Mouse (Mus musculus): Measurements from ENCODE around the gene Rap2b. TPM values are rescaled to one million over a fixed set of nuclear protein-coding genes. Genes with fewer than 3 reads are reported as not detected.

The Rap2b gene
- polyA plus RNA-seq, 1 experiment from 2014 or later: 12.2 TPM

DNA sequence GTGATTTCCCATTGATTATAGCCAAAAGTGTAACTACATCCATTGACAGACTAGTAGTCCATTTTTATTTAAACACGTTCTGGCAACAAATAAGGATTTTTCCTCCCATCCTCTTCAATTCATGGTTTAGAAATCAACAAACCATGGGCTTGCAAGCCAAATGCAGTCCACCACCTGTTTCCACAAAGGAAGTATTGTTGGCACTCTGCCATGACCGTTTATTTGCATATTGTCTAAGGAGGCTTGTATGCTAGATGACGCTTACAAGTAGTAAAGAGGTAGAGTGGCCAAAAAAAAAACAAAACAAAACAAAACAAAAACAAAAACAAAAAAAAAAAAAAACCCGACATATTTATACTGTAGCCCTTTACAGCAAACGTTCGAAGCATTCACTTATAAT, 3.3 kb upstream of the Rap2b start:
- no peak for ATAC-seq (ENCODE audit: insufficient number of reproducible peaks, insufficient read depth, low FRiP score, low TSS enrichment, low read depth)
- no peak overlapping the region for H3K9ac ChIP-seq (replicated peaks)
- WGBS: 76% methylated on average over 6 of the region's 6 CpGs
- H3K27me3 ChIP-seq: no peaks in the 10 kb centered on the region
- peaks cover 4% of the 10 kb centered on the region; the same call in 1 of the 2 replicates for H3K4me1 ChIP-seq (replicated peaks)
- H3K4me3 ChIP-seq (replicated peaks): no peak overlapping the region
- no peaks in the 10 kb centered on the region for H3K9me3 ChIP-seq
- no peak overlapping the region for H3K4me2 ChIP-seq
- no peaks in the 10 kb centered on the region for H3K36me3 ChIP-seq
- no peak overlapping the region for H3K27ac ChIP-seq

GRCm38 (mm10) chr3:61358756-61359293, 2.6 kb upstream of the Rap2b start:
- Histone ChIP-seq H3K27me3 (no peaks in the 10 kb centered on the region), H3K27ac (no peak overlapping the region), H3K4me3 (replicated peaks) (no peak overlapping the region), H3K9ac (replicated peaks) (no peak overlapping the region), H3K4me2 (no peak overlapping the region), H3K9me3 (no peaks in the 10 kb centered on the region), H3K36me3 (no peaks in the 10 kb centered on the region), H3K4me1 (replicated peaks) (peaks cover 4% of the 10 kb centered on the region; the same call in 1 of the 2 replicates)
- WGBS: 35% methylated on average over 7 of the region's 7 CpGs
- ATAC-seq (ENCODE audit: insufficient number of reproducible peaks, insufficient read depth, low FRiP score, low TSS enrichment, low read depth): no peak

- 6% methylated on average over 9 of the region's 9 CpGs for WGBS
- Histone ChIP-seq H3K27me3 (no peaks in the 10 kb centered on the region), H3K36me3 (no peaks in the 10 kb centered on the region), H3K4me3 (replicated peaks) (peak overlapping the region; percentile 83), H3K4me1 (replicated peaks) (peaks cover 9% of the 10 kb centered on the region; the same call in 1 of the 2 replicates), H3K4me2 (peak overlapping the region; percentile 82), H3K9me3 (no peaks in the 10 kb centered on the region), H3K9ac (replicated peaks) (peak overlapping the region; percentile 54), H3K27ac (peak overlapping the region; percentile 88)
- no peak for ATAC-seq (ENCODE audit: insufficient number of reproducible peaks, insufficient read depth, low FRiP score, low TSS enrichment, low read depth)
Measured at GRCm38 (mm10) chr3:61362821-61363160, 1.4 kb downstream of the Rap2b start.

DNA sequence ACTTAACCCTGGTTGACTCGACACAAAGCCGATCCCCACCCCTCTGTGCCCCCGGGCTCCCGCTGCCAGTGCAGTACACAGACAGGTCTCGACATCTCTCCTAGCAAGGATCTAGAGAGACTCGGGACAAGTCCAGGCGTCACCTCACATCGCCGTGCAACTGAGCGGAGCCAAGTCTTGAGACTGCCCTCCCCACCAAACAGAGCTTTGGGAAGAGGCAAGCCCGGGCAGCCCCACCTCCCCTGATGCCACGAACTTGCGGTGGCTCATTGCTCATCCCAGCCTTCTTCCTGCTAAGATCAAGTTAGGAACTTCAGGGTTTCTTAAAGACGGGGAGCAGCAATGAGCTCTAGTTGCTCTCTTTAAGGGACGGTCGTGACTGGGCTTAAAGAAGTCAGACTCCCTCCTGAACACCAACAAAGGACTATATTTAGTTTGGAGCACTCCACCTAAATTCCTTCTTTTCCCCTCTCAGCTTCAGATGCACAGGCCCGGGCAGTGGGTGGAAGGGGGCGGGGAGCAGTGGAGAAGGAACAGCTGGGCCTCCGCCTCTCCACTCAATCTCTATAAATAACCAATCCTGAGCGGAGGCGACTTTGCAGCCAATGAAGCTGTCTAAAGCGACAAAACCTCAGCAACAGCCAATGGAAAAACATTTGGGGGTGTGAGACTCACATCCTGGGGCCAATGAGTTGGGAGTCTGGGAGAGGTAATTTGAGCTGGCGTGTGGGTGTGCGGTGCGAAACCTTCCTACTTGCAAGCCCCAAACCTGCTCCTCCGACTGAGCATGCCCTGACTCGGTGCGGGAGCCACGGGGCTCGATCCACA, 1.9 kb downstream of the Rap2b start:
- H3K27ac ChIP-seq: peak overlapping the region; percentile 88
- H3K4me2 ChIP-seq: peak overlapping the region; percentile 82
- WGBS: 0% methylated on average over 30 of the region's 30 CpGs
- H3K27me3 ChIP-seq: no peaks in the 10 kb centered on the region
- H3K9me3 ChIP-seq: no peaks in the 10 kb centered on the region
- peak; percentile 97 for ATAC-seq (ENCODE audit: insufficient number of reproducible peaks, insufficient read depth, low FRiP score, low TSS enrichment, low read depth)
- H3K4me1 ChIP-seq (replicated peaks): peaks cover 9% of the 10 kb centered on the region; the same call in 1 of the 2 replicates
- peak overlapping the region; percentile 83 for H3K4me3 ChIP-seq (replicated peaks)
- H3K36me3 ChIP-seq: no peaks in the 10 kb centered on the region
- peak overlapping the region; percentile 80 for H3K9ac ChIP-seq (replicated peaks)

GRCm38 (mm10) chr3:61363989-61364660, 2.7 kb downstream of the Rap2b start:
- Histone ChIP-seq H3K4me3 (replicated peaks) (peak overlapping the region; percentile 83), H3K9ac (replicated peaks) (peak overlapping the region; percentile 80), H3K27me3 (no peaks in the 10 kb centered on the region), H3K9me3 (no peaks in the 10 kb centered on the region), H3K27ac (peak overlapping the region; percentile 83), H3K4me1 (replicated peaks) (peaks cover 5% of the 10 kb centered on the region; the same call in 1 of the 2 replicates), H3K4me2 (peak overlapping the region; percentile 82), H3K36me3 (no peaks in the 10 kb centered on the region; the same call in 1 of the 2 replicates)
- peak; percentile 86 for ATAC-seq (ENCODE audit: insufficient number of reproducible peaks, insufficient read depth, low FRiP score, low TSS enrichment, low read depth)
- WGBS: under 1% methylated on average over 51 of the region's 51 CpGs

DNA sequence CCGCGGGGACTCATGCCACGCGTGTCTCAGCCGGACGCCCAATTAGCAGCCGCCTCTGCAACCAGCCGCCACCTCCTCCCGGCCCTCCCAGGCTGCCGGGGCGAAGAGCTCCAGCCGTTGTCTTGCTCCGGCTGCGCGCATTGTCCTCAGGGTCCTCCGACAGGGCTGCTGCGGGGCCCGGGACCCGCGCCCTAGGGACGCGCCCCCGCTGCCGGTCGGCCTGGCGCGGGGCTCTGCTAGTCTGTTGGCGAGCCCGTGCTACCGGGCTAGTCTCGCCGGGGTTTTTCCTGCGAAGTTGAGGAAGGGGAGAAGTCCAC, 3.2 kb downstream of the Rap2b start:
- peaks cover 5% of the 10 kb centered on the region; the same call in 1 of the 2 replicates for H3K4me1 ChIP-seq (replicated peaks)
- peak overlapping the region; percentile 83 for H3K4me3 ChIP-seq (replicated peaks)
- H3K4me2 ChIP-seq: peak overlapping the region; percentile 82
- no peaks in the 10 kb centered on the region for H3K27me3 ChIP-seq
- H3K9me3 ChIP-seq: no peaks in the 10 kb centered on the region
- peak; percentile 17 for ATAC-seq (ENCODE audit: insufficient number of reproducible peaks, insufficient read depth, low FRiP score, low TSS enrichment, low read depth)
- H3K9ac ChIP-seq (replicated peaks): peak overlapping the region; percentile 80
- H3K36me3 ChIP-seq: no peaks in the 10 kb centered on the region; the same call in 1 of the 2 replicates
- under 1% methylated on average over 33 of the region's 33 CpGs for WGBS
- peak overlapping the region; percentile 72 for H3K27ac ChIP-seq

DNA sequence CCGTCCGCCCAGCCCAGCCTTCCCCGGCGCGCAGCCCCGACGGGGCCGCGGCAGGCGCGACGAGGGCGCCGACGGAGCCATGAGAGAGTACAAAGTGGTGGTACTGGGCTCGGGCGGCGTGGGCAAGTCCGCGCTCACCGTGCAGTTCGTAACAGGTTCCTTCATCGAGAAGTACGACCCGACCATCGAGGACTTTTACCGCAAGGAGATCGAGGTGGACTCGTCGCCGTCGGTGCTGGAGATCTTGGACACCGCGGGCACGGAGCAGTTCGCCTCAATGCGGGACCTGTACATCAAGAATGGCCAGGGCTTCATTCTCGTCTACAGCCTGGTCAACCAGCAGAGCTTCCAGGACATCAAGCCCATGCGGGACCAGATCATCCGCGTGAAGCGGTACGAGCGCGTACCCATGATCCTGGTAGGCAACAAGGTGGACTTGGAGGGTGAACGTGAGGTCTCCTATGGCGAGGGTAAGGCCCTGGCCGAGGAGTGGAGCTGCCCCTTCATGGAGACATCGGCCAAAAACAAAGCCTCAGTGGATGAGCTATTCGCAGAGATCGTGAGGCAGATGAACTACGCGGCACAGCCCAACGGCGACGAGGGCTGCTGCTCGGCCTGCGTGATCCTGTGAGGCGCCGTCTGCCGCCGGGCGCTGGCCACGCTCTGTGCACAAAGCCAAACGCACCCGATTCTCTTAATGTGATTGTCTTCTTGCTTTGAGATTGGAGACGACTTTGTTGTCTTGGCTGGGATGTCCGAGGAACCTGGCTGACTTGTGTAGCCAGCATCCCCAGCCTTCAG, 3.7 kb downstream of the Rap2b start:
- peaks cover 5% of the 10 kb centered on the region; the same call in 1 of the 2 replicates for H3K4me1 ChIP-seq (replicated peaks)
- H3K9me3 ChIP-seq: no peaks in the 10 kb centered on the region
- no peak for ATAC-seq (ENCODE audit: insufficient number of reproducible peaks, insufficient read depth, low FRiP score, low TSS enrichment, low read depth)
- H3K9ac ChIP-seq (replicated peaks): peak overlapping the region; percentile 80
- peak overlapping the region; percentile 82 for H3K4me2 ChIP-seq
- H3K36me3 ChIP-seq: no peaks in the 10 kb centered on the region; the same call in 1 of the 2 replicates
- peak overlapping the region; percentile 72 for H3K27ac ChIP-seq
- no peaks in the 10 kb centered on the region for H3K27me3 ChIP-seq
- under 1% methylated on average over 68 of the region's 68 CpGs for WGBS
- H3K4me3 ChIP-seq (replicated peaks): peak overlapping the region; percentile 83

- peak within 1 kb of the TSS; percentile 72 for H3K27ac ChIP-seq
- H3K4me1 ChIP-seq (replicated peaks): peaks cover 5% of the 10 kb centered on the region; the same call in 1 of the 2 replicates
- H3K9me3 ChIP-seq: no peaks in the 10 kb centered on the region
- WGBS: 4% methylated on average over 10 of the region's 10 CpGs
- H3K9ac ChIP-seq (replicated peaks): peak within 1 kb of the TSS; percentile 80
- H3K4me3 ChIP-seq (replicated peaks): peak within 1 kb of the TSS; percentile 83
- no peak for ATAC-seq (ENCODE audit: insufficient number of reproducible peaks, insufficient read depth, low FRiP score, low TSS enrichment, low read depth)
- H3K4me2 ChIP-seq: peak within 1 kb of the TSS; percentile 82
- no peaks in the 10 kb centered on the region; the same call in 1 of the 2 replicates for H3K36me3 ChIP-seq
- no peaks in the 10 kb centered on the region for H3K27me3 ChIP-seq
Measured at GRCm38 (mm10) chr3:61365779-61366373, 4.4 kb downstream of the Rap2b start, which contains the start of gene B430305J03Rik. Gene B430305J03Rik, minus strand, starts transcription at chr3:61365951.

DNA sequence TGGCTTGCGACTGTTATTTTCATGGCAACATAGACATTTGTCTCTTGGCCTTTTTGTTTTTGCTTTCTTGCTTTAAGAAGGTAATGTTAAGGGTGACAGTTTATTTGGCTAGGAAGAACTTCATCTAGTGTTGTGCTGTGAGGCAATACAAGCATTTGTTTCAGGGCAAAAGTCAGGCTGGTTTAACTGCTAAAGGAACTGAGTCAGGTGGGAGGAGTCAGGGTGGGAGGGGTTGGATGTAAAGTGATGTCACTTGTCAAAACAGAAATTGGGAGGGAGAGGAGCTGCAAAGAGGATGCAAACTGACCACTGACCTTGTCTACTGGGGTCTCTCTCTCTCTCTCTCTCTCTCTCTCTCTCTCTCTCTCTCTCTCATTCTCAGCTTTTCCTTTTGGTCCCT, 7.0 kb downstream of the Rap2b start:
- Histone ChIP-seq H3K9ac (replicated peaks) (no peak overlapping the region), H3K27ac (no peak overlapping the region), H3K4me3 (replicated peaks) (no peak overlapping the region), H3K4me1 (replicated peaks) (peaks cover 5% of the 10 kb centered on the region; the same call in 1 of the 2 replicates), H3K27me3 (no peaks in the 10 kb centered on the region), H3K4me2 (no peak overlapping the region), H3K9me3 (no peaks in the 10 kb centered on the region), H3K36me3 (no peaks in the 10 kb centered on the region; the same call in 1 of the 2 replicates)
- 91% methylated on average over 1 of the region's 1 CpGs for WGBS
- no peak for ATAC-seq (ENCODE audit: insufficient number of reproducible peaks, insufficient read depth, low FRiP score, low TSS enrichment, low read depth)

DNA sequence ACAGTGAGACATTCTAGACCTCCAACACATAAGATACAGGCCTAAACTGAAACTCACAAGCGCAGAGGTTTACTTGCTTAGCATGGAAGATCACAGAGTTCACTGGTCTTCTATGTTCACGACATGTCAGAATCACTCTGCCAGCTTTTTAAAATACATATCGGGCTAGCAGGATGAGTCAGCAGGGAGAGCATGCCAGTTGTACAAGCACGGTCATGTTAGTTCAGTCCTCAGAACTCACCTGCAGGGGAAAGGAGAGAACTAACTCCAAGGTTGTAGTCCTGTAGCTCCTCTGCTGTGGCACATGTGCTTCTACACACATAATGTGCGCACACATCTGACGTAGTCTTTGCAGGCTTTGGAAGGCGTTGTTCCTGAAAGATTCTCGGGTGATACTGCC, 14.6 kb downstream of the Rap2b start:
- no peak overlapping the region for H3K27ac ChIP-seq
- 90% methylated on average over 8 of the region's 8 CpGs for WGBS
- H3K4me3 ChIP-seq (replicated peaks): no peak overlapping the region
- H3K27me3 ChIP-seq: no peaks in the 10 kb centered on the region
- no peaks in the 10 kb centered on the region for H3K4me1 ChIP-seq (replicated peaks)
- H3K36me3 ChIP-seq: no peaks in the 10 kb centered on the region
- H3K9me3 ChIP-seq: no peaks in the 10 kb centered on the region
- no peak overlapping the region for H3K9ac ChIP-seq (replicated peaks)
- no peak overlapping the region for H3K4me2 ChIP-seq
- no peak for ATAC-seq (ENCODE audit: insufficient number of reproducible peaks, insufficient read depth, low FRiP score, low TSS enrichment, low read depth)
